Mouse (Mus musculus): ENCODE measurements around the gene Adap2. TPM values are rescaled to one million over a fixed set of nuclear protein-coding genes. Genes with fewer than 3 reads are reported as not detected.

Adap2 gene
- total and polyA plus RNA-seq, 3 experiments = 0.49 TPM; not detected in 2

GRCm38 (mm10) chr11:80152376-80152775 is 1.5 kb upstream of the Adap2 start:
- TF ChIP-seq CHD1 (IDR thresholded peaks at IDR 0.05; ENCODE audit: low read depth, low read length) (no peak), PAX5 (IDR thresholded peaks at IDR 0.05; ENCODE audit: low read length) (no peak), USF2 (conservative IDR thresholded peaks at IDR 0.05; ENCODE audit: low read depth, low read length) (no peak)
- in situ Hi-C loops (cut with MboI; ENCODE audit: low pct_ligation_motif_present, low pct_unique_long_range_greater_than_20kb, low sequenced_read_pairs) = no loop called here
- dilution Hi-C loops (cut with MboI; ENCODE audit: extremely low pct_ligation_motif_present, extremely low pct_unique_long_range_greater_than_20kb, low sequenced_read_pairs) = no loop called here
- H3K27ac ChIP-seq (ENCODE audit: insufficient read depth, low read depth) = no peak overlapping the region
- no peak overlapping the region for H3K4me2 ChIP-seq (ENCODE audit: insufficient read depth, low read depth, poor library complexity, severe bottlenecking)
- no peak overlapping the region for H3K9ac ChIP-seq (ENCODE audit: insufficient read depth, low read depth)
- H3K4me1 ChIP-seq (ENCODE audit: control insufficient read depth in 1 of 2, insufficient read depth in 2 of 2) = peaks cover 6 to 32% of the 10 kb centered on the region in 2 experiments
- DNase-seq (ENCODE audit: extremely low read depth) = no peak
- H3K36me3 ChIP-seq (replicated peaks in 1 of 2; ENCODE audit: control insufficient read depth in 1 of 2, insufficient read depth in 1 of 2, low read length in 1 of 2) = no peaks in the 10 kb centered on the region
- H3K27me3 ChIP-seq (replicated peaks) = no peaks in the 10 kb centered on the region
- no peaks in the 10 kb centered on the region for H3K79me2 ChIP-seq (replicated peaks; ENCODE audit: control insufficient read depth, extremely low read depth, insufficient read depth, poor library complexity, severe bottlenecking)
- no peak overlapping the region for H3K4me3 ChIP-seq (replicated peaks in 1 of 3; ENCODE audit: low read depth in 2 of 3, low read length in 2 of 3, poor library complexity in 1 of 3)
- H3K9me3 ChIP-seq (replicated peaks; ENCODE audit: low read length) = peaks cover 12% of the 10 kb centered on the region

DNA sequence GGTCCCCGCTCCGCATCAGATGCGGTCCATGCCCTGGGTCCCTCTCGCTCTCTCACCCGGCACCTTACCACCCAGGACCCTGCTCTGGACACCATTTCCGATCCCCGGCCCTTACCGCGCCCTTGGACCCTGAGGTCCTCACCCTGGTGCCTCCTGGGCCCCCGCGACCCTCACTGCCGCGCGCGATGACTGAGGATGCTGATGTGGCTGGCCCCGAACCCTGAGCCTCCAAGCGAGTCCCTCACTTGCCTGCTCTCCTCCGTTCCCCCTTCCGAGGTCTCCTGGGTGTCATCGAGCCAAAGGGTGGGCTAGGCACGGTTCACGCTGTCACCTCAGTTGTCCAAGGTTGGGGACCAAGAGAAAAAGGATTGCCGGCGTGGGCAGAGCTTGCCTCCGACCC is 596 bp downstream of the Adap2 start:
- Histone ChIP-seq H3K4me3 (replicated peaks in 1 of 3; ENCODE audit: low read depth in 2 of 3, low read length in 2 of 3, poor library complexity in 1 of 3) (no peak overlapping the region), H3K4me2 (ENCODE audit: insufficient read depth, low read depth, poor library complexity, severe bottlenecking) (no peak overlapping the region), H3K4me1 (ENCODE audit: control insufficient read depth in 1 of 2, insufficient read depth in 2 of 2) (peaks cover 6 to 30% of the 10 kb centered on the region in 2 experiments), H3K36me3 (replicated peaks in 1 of 2; ENCODE audit: control insufficient read depth in 1 of 2, insufficient read depth in 1 of 2, low read length in 1 of 2) (no peaks in the 10 kb centered on the region), H3K9me3 (replicated peaks; ENCODE audit: low read length) (peaks cover 12% of the 10 kb centered on the region), H3K9ac (ENCODE audit: insufficient read depth, low read depth) (no peak overlapping the region), H3K27me3 (replicated peaks) (no peaks in the 10 kb centered on the region), H3K79me2 (replicated peaks; ENCODE audit: control insufficient read depth, extremely low read depth, insufficient read depth, poor library complexity, severe bottlenecking) (no peaks in the 10 kb centered on the region), H3K27ac (ENCODE audit: insufficient read depth, low read depth) (no peak overlapping the region)
- in situ Hi-C loops (cut with MboI; ENCODE audit: low pct_ligation_motif_present, low pct_unique_long_range_greater_than_20kb, low sequenced_read_pairs) = no loop called here
- no peak for TF ChIP-seq HCFC1 (IDR thresholded peaks at IDR 0.05; ENCODE audit: low read depth, low read length)
- no peak for TF ChIP-seq ZC3H11A (IDR thresholded peaks at IDR 0.05; ENCODE audit: low read depth, low read length)
- no peak for TF ChIP-seq JUND (conservative IDR thresholded peaks at IDR 0.05; ENCODE audit: low read depth, low read length)
- TF ChIP-seq TCF12 (IDR thresholded peaks at IDR 0.05; ENCODE audit: low read depth, low read length) = no peak
- TF ChIP-seq ETS1 (conservative IDR thresholded peaks at IDR 0.05; ENCODE audit: low read depth, low read length) = no peak
- no peak for TF ChIP-seq NELFE (IDR thresholded peaks at IDR 0.05; ENCODE audit: low read depth, low read length)
- TF ChIP-seq KAT2A (IDR thresholded peaks at IDR 0.05; ENCODE audit: insufficient replicate concordance, low read length) = no peak
- TF ChIP-seq ZMIZ1 (IDR thresholded peaks at IDR 0.05; ENCODE audit: low read depth, low read length) = no peak
- TF ChIP-seq SIN3A (IDR thresholded peaks at IDR 0.05; ENCODE audit: low read length) = no peak
- no peak for TF ChIP-seq SMC3 (IDR thresholded peaks at IDR 0.05; ENCODE audit: low read depth, low read length)
- no peak for TF ChIP-seq NRF1 (IDR thresholded peaks at IDR 0.05; ENCODE audit: low read depth, low read length)
- TF ChIP-seq MAX (IDR thresholded peaks at IDR 0.05; ENCODE audit: low read length) = no peak
- TF ChIP-seq MAFK (IDR thresholded peaks at IDR 0.05; ENCODE audit: insufficient replicate concordance, low read length) = no peak
- no peak for TF ChIP-seq USF1 (IDR thresholded peaks at IDR 0.05; ENCODE audit: low read depth, low read length)
- no peak for TF ChIP-seq E2F4 (IDR thresholded peaks at IDR 0.05; ENCODE audit: insufficient replicate concordance, low read depth, low read length)
- no peak for TF ChIP-seq JUN (IDR thresholded peaks at IDR 0.05; ENCODE audit: insufficient read depth, low read depth, low read length)
- no peak for TF ChIP-seq CTCF (conservative IDR thresholded peaks at IDR 0.05 in 1 of 2, IDR thresholded peaks at IDR 0.05 in 1 of 2; ENCODE audit: low read depth in 2 of 2, low read length in 2 of 2)
- TF ChIP-seq ZKSCAN1 (IDR thresholded peaks at IDR 0.05; ENCODE audit: borderline replicate concordance, low read depth, low read length) = no peak
- no peak for TF ChIP-seq UBTF (IDR thresholded peaks at IDR 0.05; ENCODE audit: low read depth, low read length)
- TF ChIP-seq MEF2A (IDR thresholded peaks at IDR 0.05; ENCODE audit: borderline replicate concordance, low read depth, low read length) = no peak
- dilution Hi-C loops (cut with MboI; ENCODE audit: extremely low pct_ligation_motif_present, extremely low pct_unique_long_range_greater_than_20kb, low sequenced_read_pairs) = no loop called here
- no peak for DNase-seq (ENCODE audit: extremely low read depth)

All from CH12.LX (cell line).